Mouse (Mus musculus) stomach, embryonic 16.5 days (tissue): ENCODE results near the gene Prr7. TPM values are rescaled to one million over a fixed set of nuclear protein-coding genes. Genes with fewer than 3 reads are reported as not detected.
A peak's percentile ranks its signal among the peaks of the same experiment; 100 is the strongest.

Source experiments
- ATAC-seq: fragments of 200-750 bp; cut with Nextera tagmentation; 2 replicates; pipeline ENCODE4 v1.8.0; 2017; ENCODE audit warnings: moderate number of reproducible peaks, moderate TSS enrichment; ENCODE audit not compliant: insufficient read depth, low FRiP score
- H3K27ac ChIP-seq: fragments of 300-500 bp; sonication (generic); 2 replicates; pipeline ENCODE4 v1.5.1; 2014; ENCODE audit warnings: low read length
- H3K27me3 ChIP-seq: fragments of 300-500 bp; sonication (generic); 2 replicates; pipeline ENCODE4 v1.6.1; 2014; ENCODE audit warnings: low read length, control low read depth, mixed read lengths; ENCODE audit not compliant: control insufficient read depth, insufficient read depth
- H3K36me3 ChIP-seq: fragments of 300-500 bp; sonication (generic); 2 replicates; pipeline ENCODE4 v1.6.1; 2014; ENCODE audit warnings: low read length; ENCODE audit not compliant: control insufficient read depth, insufficient read depth
- H3K4me1 ChIP-seq: fragments of 300-500 bp; sonication (generic); 2 replicates; pipeline ENCODE4 v1.6.1; 2014; ENCODE audit warnings: low read length, control low read depth, mixed read lengths; ENCODE audit not compliant: control insufficient read depth, insufficient read depth
- H3K4me2 ChIP-seq: fragments of 300-500 bp; sonication (generic); 2 replicates; pipeline ENCODE4 v1.6.1; 2014; ENCODE audit warnings: low read depth, low read length, mixed read lengths
- H3K4me3 ChIP-seq: fragments of 300-500 bp; sonication (generic); replicated peaks from 2 replicates; pipeline ENCODE4 v1.5.1; 2014; ENCODE audit warnings: mild to moderate bottlenecking, low read length
- H3K9ac ChIP-seq: fragments of 300-500 bp; sonication (generic); 2 replicates; pipeline ENCODE4 v1.6.1; 2014; ENCODE audit warnings: low read length
- H3K9me3 ChIP-seq: fragments of 300-500 bp; sonication (generic); replicated peaks from 2 replicates; pipeline ENCODE4 v1.6.1; 2016; ENCODE audit warnings: low read length, control low read depth; ENCODE audit not compliant: control insufficient read depth
- WGBS: fragments of 180-500 bp; shearing (Covaris S2); extraction: QIAGEN DNeasy Blood & Tissue Kit; methylation state at CpG from one replicate; pipeline ENCODE4 v1.1.7; 2014; 5-methylcytosine and 5-hydroxymethylcytosine counted together
- polyA plus RNA-seq: library from polyadenylated mRNA; unstranded; fragments of >200 nt; fragmentation: Nextera tagmentation; extraction: Ambion mirVana; gene quantifications from 2 replicates; pipeline ENCODE4 v1.2.1, GENCODE M21; 2015

Gene Prr7
- polyA plus RNA-seq, 1 experiment from 2014 or later = 0.26 TPM

GRCm38 (mm10) chr13:55446483-55447105, 17.5 kb upstream of the Prr7 start:
- no peak for ATAC-seq
- H3K27ac ChIP-seq = no peak overlapping the region; the same call in 1 of the 2 replicates
- no peaks in the 10 kb centered on the region for H3K27me3 ChIP-seq
- peak overlapping the region; percentile 92 for H3K4me3 ChIP-seq
- H3K4me2 ChIP-seq = peak overlapping the region; percentile 97
- peak overlapping the region; percentile 95 for H3K9ac ChIP-seq
- WGBS = 70% methylated on average over 6 of the region's 6 CpGs
- no peaks in the 10 kb centered on the region for H3K9me3 ChIP-seq
- peaks cover 25% of the 10 kb centered on the region for H3K4me1 ChIP-seq
- H3K36me3 ChIP-seq = peaks cover 7% of the 10 kb centered on the region

- no peak for ATAC-seq
- H3K27ac ChIP-seq = no peak overlapping the region
- 48% methylated on average over 3 of the region's 3 CpGs for WGBS
- H3K9ac ChIP-seq = peak overlapping the region; percentile 4; the same call in 1 of the 2 replicates
- peaks cover 25% of the 10 kb centered on the region for H3K4me1 ChIP-seq
- H3K4me2 ChIP-seq = no peak overlapping the region
- peaks cover 10% of the 10 kb centered on the region for H3K36me3 ChIP-seq
- no peaks in the 10 kb centered on the region for H3K9me3 ChIP-seq
- H3K4me3 ChIP-seq = no peak overlapping the region
- H3K27me3 ChIP-seq = no peaks in the 10 kb centered on the region
Measured at GRCm38 (mm10) chr13:55447543-55447943, 16.5 kb upstream of the Prr7 start.

- Histone ChIP-seq H3K9ac (no peak overlapping the region), H3K9me3 (no peaks in the 10 kb centered on the region), H3K4me2 (no peak overlapping the region)
Measured at GRCm38 (mm10) chr13:55448131-55448530, 15.9 kb upstream of the Prr7 start.

GRCm38 (mm10) chr13:55449205-55449604, 14.9 kb upstream of the Prr7 start:
- no peak for ATAC-seq
- Histone ChIP-seq H3K4me2 (no peak overlapping the region), H3K9ac (no peak overlapping the region), H3K27me3 (no peaks in the 10 kb centered on the region), H3K36me3 (peaks cover 17% of the 10 kb centered on the region), H3K27ac (no peak overlapping the region), H3K9me3 (no peaks in the 10 kb centered on the region), H3K4me1 (peaks cover 17% of the 10 kb centered on the region), H3K4me3 (no peak overlapping the region)
- WGBS = 92% methylated on average over 9 of the region's 9 CpGs

More at GRCm38 (mm10) chr13:55448131-55448530, 15.9 kb upstream of the Prr7 start:
- no peak overlapping the region for H3K4me3 ChIP-seq
- no peak for ATAC-seq
- H3K4me1 ChIP-seq = peaks cover 25% of the 10 kb centered on the region
- peaks cover 16% of the 10 kb centered on the region for H3K36me3 ChIP-seq
- H3K27me3 ChIP-seq = no peaks in the 10 kb centered on the region
- 91% methylated on average over 5 of the region's 5 CpGs for WGBS
- H3K27ac ChIP-seq = no peak overlapping the region

- peaks cover 17% of the 10 kb centered on the region for H3K4me1 ChIP-seq
- H3K27me3 ChIP-seq = no peaks in the 10 kb centered on the region
- no peak overlapping the region for H3K4me2 ChIP-seq
- H3K9ac ChIP-seq = no peak overlapping the region
- peaks cover 21% of the 10 kb centered on the region for H3K36me3 ChIP-seq
- no peak overlapping the region for H3K27ac ChIP-seq
- H3K4me3 ChIP-seq = no peak overlapping the region
- no peaks in the 10 kb centered on the region for H3K9me3 ChIP-seq
- WGBS = 85% methylated on average over 17 of the region's 17 CpGs
- no peak for ATAC-seq
Measured at GRCm38 (mm10) chr13:55449679-55450441, 14.2 kb upstream of the Prr7 start.

GRCm38 (mm10) chr13:55450511-55450980, 13.5 kb upstream of the Prr7 start:
- no peak overlapping the region for H3K9ac ChIP-seq
- no peaks in the 10 kb centered on the region for H3K9me3 ChIP-seq
- H3K4me1 ChIP-seq = peaks cover 17% of the 10 kb centered on the region
- H3K27me3 ChIP-seq = no peaks in the 10 kb centered on the region
- ATAC-seq = no peak
- no peak overlapping the region for H3K4me2 ChIP-seq
- no peak overlapping the region for H3K27ac ChIP-seq
- peaks cover 25% of the 10 kb centered on the region for H3K36me3 ChIP-seq
- H3K4me3 ChIP-seq = no peak overlapping the region
- WGBS = 91% methylated on average over 11 of the region's 11 CpGs

GRCm38 (mm10) chr13:55451296-55451695, 12.8 kb upstream of the Prr7 start:
- Histone ChIP-seq H3K4me3 (no peak overlapping the region), H3K9ac (no peak overlapping the region), H3K27ac (no peak overlapping the region), H3K4me2 (no peak overlapping the region), H3K36me3 (peaks cover 32% of the 10 kb centered on the region), H3K4me1 (peaks cover 12% of the 10 kb centered on the region), H3K27me3 (no peaks in the 10 kb centered on the region), H3K9me3 (no peaks in the 10 kb centered on the region)
- 77% methylated on average over 10 of the region's 10 CpGs for WGBS
- ATAC-seq = no peak

- peak overlapping the region; percentile 53; the same call in 1 of the 2 replicates for H3K27ac ChIP-seq
- 81% methylated on average over 16 of the region's 16 CpGs for whole genome bisulfite sequencing
- H3K4me2 ChIP-seq = no peak overlapping the region
- ATAC-seq = peak; percentile 53; the same call in 1 of the 2 replicates
- H3K27me3 ChIP-seq = no peaks in the 10 kb centered on the region
- H3K36me3 ChIP-seq = peaks cover 33% of the 10 kb centered on the region
- H3K4me3 ChIP-seq = no peak overlapping the region
- H3K4me1 ChIP-seq = peaks cover 5% of the 10 kb centered on the region
- H3K9me3 ChIP-seq = no peaks in the 10 kb centered on the region
- no peak overlapping the region for H3K9ac ChIP-seq
Measured at GRCm38 (mm10) chr13:55451785-55452549, 12.1 kb upstream of the Prr7 start.
